Mouse (Mus musculus) lung, embryonic 16.5 days (tissue): ENCODE measurements around the gene Lypla2. TPM values are rescaled to one million over a fixed set of nuclear protein-coding genes. Genes with fewer than 3 reads are reported as not detected.

Source experiments
- ATAC-seq: fragments of 200-750 bp; cut with Nextera tagmentation; 2 replicates; pipeline ENCODE4 v1.8.0; 2017; ENCODE audit warnings: low read depth, mild to moderate bottlenecking, moderate library complexity
- H3K27ac ChIP-seq: fragments of 300-500 bp; sonication (generic); 2 replicates; pipeline ENCODE4 v1.5.1; 2014; ENCODE audit warnings: mild to moderate bottlenecking, control low read depth, low read length
- H3K27me3 ChIP-seq: fragments of 300-500 bp; sonication (generic); 2 replicates; pipeline ENCODE4 v1.6.1; 2014; ENCODE audit warnings: low read depth, low read length, mixed read lengths; ENCODE audit not compliant: control insufficient read depth, insufficient read depth
- H3K36me3 ChIP-seq: fragments of 300-500 bp; sonication (generic); 2 replicates; pipeline ENCODE4 v1.6.1; 2014; ENCODE audit warnings: low read length; ENCODE audit not compliant: control insufficient read depth, insufficient read depth
- H3K4me1 ChIP-seq: fragments of 300-500 bp; sonication (generic); replicated peaks from 2 replicates; pipeline ENCODE4 v1.6.1; 2014; ENCODE audit warnings: low read length, mixed read lengths; ENCODE audit not compliant: control insufficient read depth, insufficient read depth
- H3K4me2 ChIP-seq: fragments of 300-500 bp; sonication (generic); 2 replicates; pipeline ENCODE4 v1.6.1; 2014; ENCODE audit warnings: low read depth, low read length, control low read depth
- H3K4me3 ChIP-seq: fragments of 300-500 bp; sonication (generic); 2 replicates; pipeline ENCODE4 v1.5.1; 2014; ENCODE audit warnings: mild to moderate bottlenecking, low read length, control low read depth
- H3K9ac ChIP-seq: fragments of 300-500 bp; sonication (generic); 2 replicates; pipeline ENCODE4 v1.6.1; 2014; ENCODE audit warnings: low read length, control low read depth
- H3K9me3 ChIP-seq: fragments of 300-500 bp; sonication (generic); 2 replicates; pipeline ENCODE4 v1.6.1; 2016; ENCODE audit warnings: low read length; ENCODE audit not compliant: control insufficient read depth
- WGBS: fragments of 180-500 bp; shearing (Covaris S2); extraction: QIAGEN DNeasy Blood & Tissue Kit; methylation state at CpG from one replicate; pipeline ENCODE4 v1.1.7; 2014; 5-methylcytosine and 5-hydroxymethylcytosine counted together
- polyA plus RNA-seq: library from polyadenylated mRNA; unstranded; fragments of >200 nt; fragmentation: Nextera tagmentation; extraction: Ambion mirVana; gene quantifications from 2 replicates; pipeline ENCODE4 v1.2.1, GENCODE M21; 2015

Gene Lypla2
- polyA plus RNA-seq, 1 experiment from 2014 or later: 110 TPM

DNA sequence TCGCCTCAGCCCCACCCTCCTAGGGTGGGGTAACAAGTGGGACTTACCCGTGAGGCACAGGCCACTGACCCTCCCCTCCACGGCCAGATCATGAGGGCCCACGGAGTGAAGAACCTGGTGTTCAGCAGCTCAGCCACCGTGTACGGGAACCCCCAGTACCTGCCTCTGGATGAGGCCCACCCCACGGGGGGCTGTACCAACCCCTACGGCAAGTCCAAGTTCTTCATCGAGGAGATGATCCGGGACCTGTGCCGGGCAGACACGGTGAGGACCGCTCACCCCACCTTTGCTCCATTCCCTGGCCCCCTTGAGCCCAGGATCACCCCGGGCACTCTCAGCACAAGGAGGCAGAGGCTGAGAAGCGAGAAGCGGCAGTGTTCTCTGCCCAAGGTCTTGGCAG lies 6.1 kb downstream of the Lypla2 start:
- Histone ChIP-seq H3K36me3 (peaks cover 19% of the 10 kb centered on the region), H3K27ac (no peak overlapping the region), H3K27me3 (no peaks in the 10 kb centered on the region), H3K4me1 (peaks cover 12% of the 10 kb centered on the region), H3K9ac (no peak overlapping the region), H3K4me2 (no peak overlapping the region), H3K4me3 (no peak overlapping the region), H3K9me3 (no peaks in the 10 kb centered on the region)
- WGBS: 92% methylated on average over 16 of the region's 16 CpGs
- no peak for ATAC-seq

GRCm38 (mm10) chr4:135965113-135965512 lies 7.3 kb downstream of the Lypla2 start:
- 76% methylated on average over 9 of the region's 9 CpGs for WGBS
- Histone ChIP-seq H3K9ac (no peak overlapping the region), H3K4me3 (no peak overlapping the region), H3K9me3 (no peaks in the 10 kb centered on the region), H3K27ac (no peak overlapping the region), H3K36me3 (peaks cover 21% of the 10 kb centered on the region), H3K27me3 (no peaks in the 10 kb centered on the region), H3K4me2 (no peak overlapping the region), H3K4me1 (peaks cover 11% of the 10 kb centered on the region)
- ATAC-seq: no peak

DNA sequence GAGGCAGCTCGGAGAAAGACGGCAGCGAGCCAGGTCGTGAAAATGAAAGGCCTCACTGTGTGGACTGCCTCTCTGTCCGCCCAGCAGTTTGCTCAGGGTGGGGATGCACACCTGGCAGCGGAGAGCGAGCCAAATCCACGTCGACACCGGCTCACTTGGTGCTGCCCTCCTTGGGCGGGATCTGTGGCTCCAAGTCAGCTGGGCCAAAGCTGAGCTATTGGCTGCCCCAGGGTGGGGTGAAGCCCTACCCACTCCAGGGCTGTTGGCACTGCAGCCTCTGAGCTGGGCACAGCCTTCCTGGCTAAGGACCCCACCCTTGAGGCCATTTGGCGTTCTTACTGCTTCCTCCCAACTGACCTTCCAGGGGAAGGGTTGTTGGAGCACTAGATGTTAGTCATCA lies 8.0 kb downstream of the Lypla2 start:
- H3K27ac ChIP-seq: peak overlapping the region; percentile 84
- H3K4me3 ChIP-seq: peak overlapping the region; percentile 82
- H3K4me2 ChIP-seq: peak overlapping the region; percentile 95
- H3K36me3 ChIP-seq: peaks cover 17% of the 10 kb centered on the region
- peak; percentile 52 for ATAC-seq
- no peaks in the 10 kb centered on the region for H3K27me3 ChIP-seq
- WGBS: 3% methylated on average over 12 of the region's 12 CpGs
- peak overlapping the region; percentile 83 for H3K9ac ChIP-seq
- no peaks in the 10 kb centered on the region for H3K9me3 ChIP-seq
- H3K4me1 ChIP-seq: peaks cover 11% of the 10 kb centered on the region

- H3K4me3 ChIP-seq: peak within 1 kb of the TSS; percentile 82
- peak within 1 kb of the TSS; percentile 89 for H3K9ac ChIP-seq
- ATAC-seq: peak; percentile 95
- H3K9me3 ChIP-seq: no peaks in the 10 kb centered on the region
- peaks cover 11% of the 10 kb centered on the region for H3K4me1 ChIP-seq
- WGBS: under 1% methylated on average over 56 of the region's 56 CpGs
- peaks cover 18% of the 10 kb centered on the region for H3K36me3 ChIP-seq
- no peaks in the 10 kb centered on the region for H3K27me3 ChIP-seq
- peak within 1 kb of the TSS; percentile 90 for H3K27ac ChIP-seq
- H3K4me2 ChIP-seq: peak within 1 kb of the TSS; percentile 95
Measured at GRCm38 (mm10) chr4:135963457-135964193, 8.8 kb downstream of the Lypla2 start, which contains the start of gene Gale. Gene Gale (plus strand): TSS chr4:135963727.

- H3K27ac ChIP-seq: peak overlapping the region; percentile 90
- H3K4me2 ChIP-seq: peak overlapping the region; percentile 95
- no peaks in the 10 kb centered on the region for H3K27me3 ChIP-seq
- 4% methylated on average over 15 of the region's 15 CpGs for WGBS
- peak overlapping the region; percentile 82 for H3K4me3 ChIP-seq
- peaks cover 15% of the 10 kb centered on the region for H3K36me3 ChIP-seq
- H3K4me1 ChIP-seq: peaks cover 11% of the 10 kb centered on the region
- peak overlapping the region; percentile 89 for H3K9ac ChIP-seq
- H3K9me3 ChIP-seq: no peaks in the 10 kb centered on the region
- peak; percentile 8; the same call in 1 of the 2 replicates for ATAC-seq
Measured at GRCm38 (mm10) chr4:135962946-135963345, 9.5 kb downstream of the Lypla2 start.

GRCm38 (mm10) chr4:135962198-135962597 lies 10.2 kb downstream of the Lypla2 start:
- peaks cover 11% of the 10 kb centered on the region for H3K4me1 ChIP-seq
- no peak overlapping the region for H3K4me2 ChIP-seq
- WGBS: 80% methylated on average over 7 of the region's 7 CpGs
- peaks cover 13% of the 10 kb centered on the region for H3K36me3 ChIP-seq
- H3K27me3 ChIP-seq: no peaks in the 10 kb centered on the region
- no peaks in the 10 kb centered on the region for H3K9me3 ChIP-seq
- no peak overlapping the region for H3K4me3 ChIP-seq
- no peak for ATAC-seq
- no peak overlapping the region for H3K27ac ChIP-seq
- H3K9ac ChIP-seq: no peak overlapping the region

DNA sequence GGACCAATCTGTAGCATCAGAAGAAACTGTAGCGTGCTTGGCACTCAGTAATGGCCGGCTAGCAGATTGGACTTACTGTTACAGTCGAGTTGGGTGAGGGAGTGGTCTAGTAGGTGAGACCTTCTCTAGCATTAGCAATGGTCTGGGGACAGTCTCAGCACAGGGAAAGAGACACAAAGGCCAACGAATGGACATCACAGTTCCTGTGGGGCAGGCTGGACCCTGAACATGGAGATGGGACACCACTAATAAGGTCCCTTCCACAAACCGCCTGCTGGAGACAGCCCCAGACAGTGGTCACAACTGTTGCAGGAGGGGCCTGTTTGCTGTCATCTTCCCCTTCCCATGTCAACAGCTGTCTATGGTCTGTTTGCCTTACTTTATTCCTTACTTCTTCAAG lies 10.7 kb downstream of the Lypla2 start:
- Histone ChIP-seq H3K9ac (no peak overlapping the region), H3K4me2 (no peak overlapping the region), H3K36me3 (peaks cover 11% of the 10 kb centered on the region; the same call in 1 of the 2 replicates), H3K4me1 (peaks cover 11% of the 10 kb centered on the region), H3K27me3 (no peaks in the 10 kb centered on the region), H3K9me3 (no peaks in the 10 kb centered on the region), H3K4me3 (no peak overlapping the region), H3K27ac (no peak overlapping the region)
- WGBS: 87% methylated on average over 5 of the region's 5 CpGs
- no peak for ATAC-seq

- Histone ChIP-seq H3K27ac (no peak overlapping the region), H3K4me3 (no peak overlapping the region), H3K9ac (no peak overlapping the region), H3K9me3 (no peaks in the 10 kb centered on the region), H3K27me3 (no peaks in the 10 kb centered on the region), H3K36me3 (peaks cover 12% of the 10 kb centered on the region; the same call in 1 of the 2 replicates), H3K4me1 (peaks cover 11% of the 10 kb centered on the region), H3K4me2 (no peak overlapping the region)
- 25% methylated on average over 5 of the region's 5 CpGs for WGBS
- ATAC-seq: no peak
Measured at GRCm38 (mm10) chr4:135960717-135961116, 11.7 kb downstream of the Lypla2 start.

- no peak overlapping the region for H3K9ac ChIP-seq
- WGBS: 55% methylated on average over 8 of the region's 8 CpGs
- H3K36me3 ChIP-seq: peaks cover 13% of the 10 kb centered on the region; the same call in 1 of the 2 replicates
- H3K27ac ChIP-seq: no peak overlapping the region
- no peaks in the 10 kb centered on the region for H3K9me3 ChIP-seq
- H3K4me3 ChIP-seq: no peak overlapping the region
- no peaks in the 10 kb centered on the region for H3K27me3 ChIP-seq
- peaks cover 4% of the 10 kb centered on the region; the same call in 1 of the 2 replicates for H3K4me1 ChIP-seq
- no peak for ATAC-seq
- H3K4me2 ChIP-seq: no peak overlapping the region
Measured at GRCm38 (mm10) chr4:135958354-135958753, 14.1 kb downstream of the Lypla2 start.
